Mouse (Mus musculus) colon, adult 2 months (tissue): ENCODE measurements around the gene Madd. TPM values are rescaled to one million over a fixed set of nuclear protein-coding genes. Genes with fewer than 3 reads are reported as not detected.

Experiments
- polyA plus RNA-seq: library from polyadenylated mRNA; depleted of rRNA; stranded (reverse); fragments of >200 nt; gene quantifications from 2 replicates; pipeline ENCODE4 v1.2.3, GENCODE M21; 2012; rRNA removed

Gene Madd
- polyA plus RNA-seq, result 16.8 and 17.6 TPM in 2 replicates

DNA sequence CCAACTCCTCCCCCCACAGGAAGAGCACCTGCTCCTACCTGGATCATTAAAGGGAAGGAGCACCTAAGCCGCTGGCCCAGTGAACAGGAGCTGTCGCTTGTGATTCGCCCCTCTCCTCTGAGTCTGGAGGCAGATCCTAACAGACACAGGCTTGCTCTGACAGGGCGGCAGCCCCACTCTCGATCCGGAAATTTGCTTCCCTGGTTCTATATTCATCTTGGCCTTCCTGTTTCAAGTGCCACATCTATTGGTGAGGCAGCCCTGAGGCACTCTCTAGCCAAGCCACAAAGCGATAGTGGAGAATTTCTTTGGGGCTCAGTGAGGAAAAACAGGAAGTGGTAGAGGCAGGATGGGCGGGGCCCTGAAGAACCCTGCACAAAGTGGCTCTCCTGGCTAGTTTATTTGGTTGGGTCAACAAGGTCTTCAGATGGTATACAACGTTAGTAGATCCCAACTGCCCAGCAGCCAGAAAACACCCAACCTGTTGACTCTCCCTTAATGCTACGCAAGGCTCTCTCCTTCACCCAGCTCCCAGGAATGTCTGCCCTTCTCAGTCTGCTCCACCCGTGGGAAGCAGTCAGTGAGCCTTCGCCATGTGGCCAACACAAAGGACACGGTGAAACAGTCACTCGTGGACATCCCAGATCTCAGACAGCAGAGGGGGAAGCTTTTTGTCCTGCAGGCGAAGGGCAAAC, at the start of gene Madd:
Gene Madd (minus strand): TSS at position 127 of the 695 bp plus-strand sequence.

DNA sequence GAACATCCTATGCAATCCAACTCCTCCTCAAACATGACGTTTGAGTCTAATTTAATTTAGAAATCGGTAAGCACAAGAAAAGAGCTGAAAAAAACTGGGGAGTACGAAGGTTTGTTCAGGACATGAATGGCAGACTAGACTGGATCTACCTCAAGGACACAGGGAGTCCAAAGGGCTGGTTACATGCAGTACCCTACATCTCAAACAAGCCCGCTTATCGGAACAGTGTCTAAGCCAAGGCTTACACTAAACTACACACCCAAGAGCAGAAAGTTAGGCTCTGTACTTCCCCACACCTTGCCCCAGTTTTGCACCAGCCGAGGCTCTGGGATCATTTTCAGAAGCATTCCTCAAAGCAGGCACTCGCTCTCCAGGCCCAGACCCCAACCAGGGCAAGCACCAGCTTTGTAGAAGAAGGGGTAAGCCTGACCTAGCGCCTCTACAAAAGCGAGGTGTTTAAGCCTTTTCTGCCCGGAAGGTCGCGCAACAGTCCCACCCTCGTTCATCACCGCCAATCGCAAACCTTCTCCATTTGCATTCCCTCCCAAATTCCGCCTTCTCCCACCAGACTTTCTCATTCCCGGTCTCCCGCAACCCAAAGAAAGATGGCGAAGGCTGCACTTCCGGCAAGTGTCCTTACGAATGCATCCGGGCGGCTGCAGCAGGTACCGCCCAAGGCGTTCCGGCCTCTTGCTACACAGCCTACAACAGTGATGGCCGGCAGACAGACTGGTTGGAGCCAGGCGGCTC, 18.8 kb upstream of the Madd start, which contains the start of the genes Nr1h3 and Acp2:
Gene Nr1h3 (minus strand): TSS at position 613 of the 750 bp plus-strand sequence.
Gene Acp2 (plus strand): TSS at position 664 of the 750 bp plus-strand sequence.

DNA sequence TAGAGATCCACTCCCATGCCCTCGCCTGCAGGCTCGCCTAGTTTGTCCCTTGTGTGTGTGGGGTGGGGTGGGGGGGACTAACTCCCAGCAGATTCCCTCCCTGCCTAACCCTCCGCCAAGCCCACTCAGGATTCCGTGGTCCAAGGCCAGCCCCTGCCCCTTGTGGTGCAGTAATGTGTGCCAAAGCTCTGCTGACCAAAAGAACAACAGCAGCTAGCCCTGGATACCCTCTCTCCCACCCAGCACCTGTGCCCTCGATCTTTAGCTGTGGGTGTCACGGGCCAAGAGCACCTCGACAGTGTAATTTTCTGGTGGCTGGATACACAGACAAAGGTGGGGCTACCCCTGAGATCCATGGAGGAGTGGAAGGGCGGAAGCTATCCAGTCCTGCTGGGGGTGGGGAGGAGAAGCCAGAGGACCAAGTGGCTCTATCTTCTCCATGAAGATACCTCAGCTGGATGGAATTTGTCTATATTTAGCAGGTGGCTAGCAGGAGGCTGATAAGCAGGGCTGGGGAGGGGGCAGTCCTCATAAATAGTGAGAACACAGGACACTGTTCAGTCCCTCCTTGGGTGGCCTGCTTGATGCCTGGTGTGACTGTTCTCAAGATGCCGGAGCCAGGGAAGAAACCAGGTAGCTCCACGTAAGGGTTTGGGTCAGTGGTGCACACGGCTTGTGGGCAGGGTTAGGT, 65.9 kb downstream of the Madd start, which contains the start of gene Mybpc3:
Gene Mybpc3 (plus strand): TSS at position 560 of the 691 bp plus-strand sequence.

Other genes starting within 250 kb of the Madd start
- gene Celf1, start 243.5 kb downstream of the Madd start, polyA plus RNA-seq, result 36.7 and 43.2 TPM in 2 replicates
- 0.41 and 0.86 TPM in 2 replicates for gene Rapsn, start 148.2 kb downstream of the Madd start, polyA plus RNA-seq
- gene Psmc3, start 129.8 kb downstream of the Madd start, polyA plus RNA-seq, result 59.8 and 61.7 TPM in 2 replicates
- 46.1 TPM in 2 replicates for gene Slc39a13, start 113.4 kb downstream of the Madd start, polyA plus RNA-seq
- gene Spi1, start 101.4 kb downstream of the Madd start, polyA plus RNA-seq, result 15.6 and 22.3 TPM in 2 replicates
- gene Mybpc3, start 65.7 kb downstream of the Madd start, polyA plus RNA-seq, result 0.02 TPM in 1 of 2 replicates, not detected in the other
- gene Nr1h3, start 19.0 kb upstream of the Madd start, polyA plus RNA-seq, result 28.8 and 38.4 TPM in 2 replicates
- gene Acp2, start 19.0 kb upstream of the Madd start, polyA plus RNA-seq, result 21.2 and 23.3 TPM in 2 replicates
- gene Ddb2, start 53.1 kb upstream of the Madd start, polyA plus RNA-seq, result 8.8 and 10.1 TPM in 2 replicates
- gene Pacsin3, start 72.1 kb upstream of the Madd start, polyA plus RNA-seq, result 15.4 and 18.1 TPM in 2 replicates
- 27.0 and 34.0 TPM in 2 replicates for gene Arfgap2, start 81.1 kb upstream of the Madd start, polyA plus RNA-seq